Mouse (Mus musculus): ENCODE results near the gene Mgst3. TPM values are rescaled to one million over a fixed set of nuclear protein-coding genes. Genes with fewer than 3 reads are reported as not detected.

The Mgst3 gene
- total RNA-seq, 2 experiments from 2014 or later = 71.3 to 93.4 TPM

Small RNA genes lying within 50 kb of the gene (microRNA-seq; reads per million reads assigned to microRNA genes)
- gene Gm25911 (ENCODE audit: borderline number of aligned reads in 2 of 2) = 1.2 to 1.4 reads per million in 2 experiments

Other genes with a start within 250 kb of the Mgst3 start
- gene Uck2, start 108.5 kb downstream of the Mgst3 start, total RNA-seq (2021) = 10 to 100 TPM; 57.8 to 76.8 TPM
- gene Tmco1, start 85.5 kb downstream of the Mgst3 start, total RNA-seq (2021) = 100 to 1,000 TPM; 132 to 149 TPM
- 10 to 100 TPM; 70.5 to 94.4 TPM for gene Aldh9a1, start 43.9 kb downstream of the Mgst3 start, total RNA-seq (2021)
- 1 to 10 TPM in 1 of 2 experiments, not detected in 1; 1.2 TPM for gene Lrrc52, start 72.9 kb upstream of the Mgst3 start, total RNA-seq (2021)
- gene Rxrg, start 204.5 kb upstream of the Mgst3 start, total RNA-seq (2021) = 1 to 10 TPM; 4.6 to 10.0 TPM

Measured in adrenal gland, adult 18-20 months (tissue).